Mouse (Mus musculus) retina, embryonic 14.5 days (tissue): ENCODE results near the gene Gm10112.

Experiments
- DNase-seq: peaks from one replicate; pipeline ENCODE4 v3.0.0-alpha.2; 2015; ENCODE audit warnings: low spot score

The Gm10112 gene

DNA sequence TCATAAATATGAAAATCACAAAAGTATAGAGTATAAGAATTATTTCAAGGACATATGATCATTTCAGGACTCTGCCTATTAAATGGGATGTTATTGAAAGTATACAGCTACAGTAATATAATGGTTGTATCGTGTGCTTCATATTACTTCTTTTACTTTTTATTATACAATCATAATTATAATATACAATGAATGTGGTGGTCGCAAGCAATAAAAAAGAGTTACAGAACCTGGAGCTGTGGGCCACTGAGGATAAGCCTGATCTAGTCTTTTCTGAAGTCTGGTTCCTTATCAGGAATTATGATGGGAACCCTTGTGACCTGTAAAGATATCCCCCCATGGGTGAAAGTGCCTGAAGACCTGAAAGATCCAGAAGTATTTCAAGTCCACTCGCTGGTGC lies at the start of gene Gm10112:
TSS of gene Gm10112 (plus strand) at position 301 of the 400 bp plus-strand sequence.
- DNase-seq: no peak

- DNase-seq: no peak
Observed at GRCm38 (mm10) chrX:111189574-111189973, 21.4 kb downstream of the Gm10112 start.

GRCm38 (mm10) chrX:111196376-111196775 lies 28.2 kb downstream of the Gm10112 start:
- peak; percentile 41 for DNase-seq

- peak; percentile 75 for DNase-seq
Observed at GRCm38 (mm10) chrX:111210225-111210624, 42.1 kb downstream of the Gm10112 start.
